Mouse (Mus musculus) heart, embryonic 12.5 days (tissue): ENCODE data around the gene Cc2d1a. TPM values are rescaled to one million over a fixed set of nuclear protein-coding genes. Genes with fewer than 3 reads are reported as not detected.

Experiments
- ATAC-seq: fragments of 200-750 bp; cut with Nextera tagmentation; 2 replicates; pipeline ENCODE4 v1.8.0; 2017; ENCODE audit warnings: moderate TSS enrichment, moderate library complexity; ENCODE audit not compliant: insufficient number of reproducible peaks, low FRiP score
- H3K27ac ChIP-seq: fragments of 300-500 bp; sonication (generic); 2 replicates; pipeline ENCODE4 v1.5.1; 2016; ENCODE audit warnings: mild to moderate bottlenecking, moderate library complexity; ENCODE audit not compliant: poor library complexity, severe bottlenecking
- H3K27me3 ChIP-seq: fragments of 300-500 bp; sonication (generic); replicated peaks from 2 replicates; pipeline ENCODE4 v1.6.1; 2016; ENCODE audit warnings: mild to moderate bottlenecking, moderate library complexity
- H3K36me3 ChIP-seq: fragments of 300-500 bp; sonication (generic); 2 replicates; pipeline ENCODE4 v1.6.1; 2016; ENCODE audit warnings: mild to moderate bottlenecking, moderate library complexity
- H3K4me1 ChIP-seq: fragments of 300-500 bp; sonication (generic); replicated peaks from 2 replicates; pipeline ENCODE4 v1.6.1; 2016; ENCODE audit warnings: mild to moderate bottlenecking
- H3K4me2 ChIP-seq: fragments of 300-500 bp; sonication (generic); 2 replicates; pipeline ENCODE4 v1.6.1; 2016; ENCODE audit warnings: mild to moderate bottlenecking, moderate library complexity
- H3K4me3 ChIP-seq: fragments of 300-500 bp; sonication (generic); 2 replicates; pipeline ENCODE4 v1.5.1; 2016; ENCODE audit warnings: mild to moderate bottlenecking
- H3K9ac ChIP-seq: fragments of 300-500 bp; sonication (generic); 2 replicates; pipeline ENCODE4 v1.6.1; 2016; ENCODE audit warnings: mild to moderate bottlenecking, moderate library complexity
- H3K9me3 ChIP-seq: fragments of 300-500 bp; sonication (generic); replicated peaks from 2 replicates; pipeline ENCODE4 v1.6.1; 2016; ENCODE audit warnings: mild to moderate bottlenecking, moderate library complexity
- WGBS: fragments of 180-500 bp; shearing (Covaris S2); methylation state at CpG from one replicate; pipeline ENCODE4 v1.1.7; 2016; 5-methylcytosine and 5-hydroxymethylcytosine counted together
- polyA plus RNA-seq: library from polyadenylated mRNA; unstranded; fragments of >200 nt; fragmentation: Nextera tagmentation; extraction: Ambion mirVana; gene quantifications from 2 replicates; pipeline ENCODE4 v1.2.1, GENCODE M21; 2016

Gene Cc2d1a
- polyA plus RNA-seq, 1 experiment from 2014 or later: 18.1 TPM

- Histone ChIP-seq H3K9ac (peak overlapping the region; percentile 82), H3K27me3 (no peaks in the 10 kb centered on the region), H3K4me1 (peaks cover 22% of the 10 kb centered on the region), H3K4me3 (peak overlapping the region; percentile 73), H3K4me2 (peak overlapping the region; percentile 82), H3K36me3 (peaks cover 36% of the 10 kb centered on the region), H3K27ac (peak overlapping the region; percentile 79), H3K9me3 (peaks cover 3% of the 10 kb centered on the region; the same call in 1 of the 2 replicates)
- ATAC-seq: peak; percentile 86
- WGBS: 0% methylated on average over 21 of the region's 29 CpGs
These were observed 43.5 kb downstream of the Cc2d1a start for GRCm38 (mm10) chr8:84104221-84104620.

- Histone ChIP-seq H3K4me1 (peaks cover 22% of the 10 kb centered on the region), H3K9me3 (peaks cover 3% of the 10 kb centered on the region; the same call in 1 of the 2 replicates), H3K4me2 (peak overlapping the region; percentile 82), H3K27ac (no peak overlapping the region), H3K4me3 (peak overlapping the region; percentile 73), H3K27me3 (no peaks in the 10 kb centered on the region), H3K9ac (peak overlapping the region; percentile 82), H3K36me3 (peaks cover 42% of the 10 kb centered on the region)
- no peak for ATAC-seq
- 54% methylated on average over 3 of the region's 3 CpGs for WGBS
These were observed 44.1 kb downstream of the Cc2d1a start for GRCm38 (mm10) chr8:84103601-84104000.

GRCm38 (mm10) chr8:84101476-84102270 is 46.1 kb downstream of the Cc2d1a start:
- WGBS: 90% methylated on average over 25 of the region's 25 CpGs
- peaks cover 22% of the 10 kb centered on the region for H3K4me1 ChIP-seq
- H3K4me3 ChIP-seq: no peak overlapping the region
- H3K36me3 ChIP-seq: peaks cover 61% of the 10 kb centered on the region
- H3K9ac ChIP-seq: no peak overlapping the region
- H3K9me3 ChIP-seq: no peaks in the 10 kb centered on the region
- no peak overlapping the region for H3K27ac ChIP-seq
- H3K27me3 ChIP-seq: no peaks in the 10 kb centered on the region
- no peak overlapping the region for H3K4me2 ChIP-seq
- no peak for ATAC-seq

GRCm38 (mm10) chr8:84098376-84098775 is 49.4 kb downstream of the Cc2d1a start:
- ATAC-seq: no peak
- Histone ChIP-seq H3K27ac (no peak overlapping the region), H3K4me2 (no peak overlapping the region), H3K36me3 (peaks cover 94% of the 10 kb centered on the region), H3K9ac (no peak overlapping the region), H3K4me3 (no peak overlapping the region), H3K9me3 (no peaks in the 10 kb centered on the region), H3K4me1 (peaks cover 12% of the 10 kb centered on the region), H3K27me3 (no peaks in the 10 kb centered on the region)
- WGBS: 91% methylated on average over 7 of the region's 7 CpGs

GRCm38 (mm10) chr8:84096061-84096460 is 51.7 kb downstream of the Cc2d1a start:
- Histone ChIP-seq H3K9me3 (no peaks in the 10 kb centered on the region), H3K9ac (no peak overlapping the region), H3K36me3 (peaks cover 95% of the 10 kb centered on the region), H3K4me1 (no peaks in the 10 kb centered on the region), H3K27ac (no peak overlapping the region), H3K4me3 (no peak overlapping the region), H3K4me2 (no peak overlapping the region), H3K27me3 (no peaks in the 10 kb centered on the region)
- 72% methylated on average over 8 of the region's 8 CpGs for WGBS
- no peak for ATAC-seq

GRCm38 (mm10) chr8:84090585-84090984 is 57.2 kb downstream of the Cc2d1a start:
- 91% methylated on average over 8 of the region's 8 CpGs for WGBS

GRCm38 (mm10) chr8:84089277-84089676 is 58.5 kb downstream of the Cc2d1a start:
- no peaks in the 10 kb centered on the region for H3K9me3 ChIP-seq
- no peaks in the 10 kb centered on the region for H3K4me1 ChIP-seq
- 81% methylated on average over 9 of the region's 9 CpGs for WGBS
- H3K36me3 ChIP-seq: peaks cover 89% of the 10 kb centered on the region
- no peak overlapping the region for H3K9ac ChIP-seq
- ATAC-seq: no peak
- H3K4me3 ChIP-seq: no peak overlapping the region
- H3K27ac ChIP-seq: no peak overlapping the region
- H3K27me3 ChIP-seq: no peaks in the 10 kb centered on the region
- no peak overlapping the region for H3K4me2 ChIP-seq

More at GRCm38 (mm10) chr8:84090585-84090984, 57.2 kb downstream of the Cc2d1a start:
- no peaks in the 10 kb centered on the region for H3K4me1 ChIP-seq
- H3K9me3 ChIP-seq: no peaks in the 10 kb centered on the region
- no peak overlapping the region for H3K9ac ChIP-seq
- ATAC-seq: no peak
- no peak overlapping the region for H3K27ac ChIP-seq
- H3K36me3 ChIP-seq: peaks cover 89% of the 10 kb centered on the region
- H3K4me3 ChIP-seq: no peak overlapping the region
- no peaks in the 10 kb centered on the region for H3K27me3 ChIP-seq
- H3K4me2 ChIP-seq: no peak overlapping the region

- no peak overlapping the region for H3K27ac ChIP-seq
- H3K4me2 ChIP-seq: no peak overlapping the region
- H3K9me3 ChIP-seq: no peaks in the 10 kb centered on the region
- H3K4me3 ChIP-seq: no peak overlapping the region
- ATAC-seq: no peak
- H3K4me1 ChIP-seq: no peaks in the 10 kb centered on the region
- H3K27me3 ChIP-seq: no peaks in the 10 kb centered on the region
- peaks cover 89% of the 10 kb centered on the region for H3K36me3 ChIP-seq
- no peak overlapping the region for H3K9ac ChIP-seq
- WGBS: 92% methylated on average over 14 of the region's 14 CpGs
These were observed 59.9 kb downstream of the Cc2d1a start for GRCm38 (mm10) chr8:84087821-84088220.

- no peak for ATAC-seq
- H3K4me1 ChIP-seq: no peaks in the 10 kb centered on the region
- no peak overlapping the region for H3K4me3 ChIP-seq
- H3K27ac ChIP-seq: no peak overlapping the region
- H3K27me3 ChIP-seq: no peaks in the 10 kb centered on the region
- H3K36me3 ChIP-seq: peaks cover 89% of the 10 kb centered on the region
- H3K9ac ChIP-seq: no peak overlapping the region
- no peaks in the 10 kb centered on the region for H3K9me3 ChIP-seq
- no peak overlapping the region for H3K4me2 ChIP-seq
- WGBS: 87% methylated on average over 7 of the region's 7 CpGs
These were observed 60.6 kb downstream of the Cc2d1a start for GRCm38 (mm10) chr8:84087156-84087555.

- WGBS: 58% methylated on average over 42 of the region's 42 CpGs
- Histone ChIP-seq H3K4me1 (no peaks in the 10 kb centered on the region), H3K27me3 (no peaks in the 10 kb centered on the region), H3K36me3 (peaks cover 90% of the 10 kb centered on the region), H3K9ac (no peak overlapping the region; the same call in 1 of the 2 replicates), H3K9me3 (no peaks in the 10 kb centered on the region), H3K4me3 (no peak overlapping the region), H3K4me2 (peak overlapping the region; percentile 25), H3K27ac (no peak overlapping the region)
- ATAC-seq: no peak
These were observed 63.2 kb downstream of the Cc2d1a start for GRCm38 (mm10) chr8:84084341-84085115.

GRCm38 (mm10) chr8:84083829-84084241 is 63.9 kb downstream of the Cc2d1a start:
- no peak for ATAC-seq
- Histone ChIP-seq H3K4me1 (peaks cover 6% of the 10 kb centered on the region; the same call in 1 of the 2 replicates), H3K27me3 (no peaks in the 10 kb centered on the region), H3K27ac (no peak overlapping the region), H3K4me2 (no peak overlapping the region), H3K9ac (no peak overlapping the region), H3K4me3 (no peak overlapping the region), H3K9me3 (no peaks in the 10 kb centered on the region), H3K36me3 (peaks cover 84% of the 10 kb centered on the region)
- 35% methylated on average over 8 of the region's 8 CpGs for WGBS
